ENCODE assay signal across 7 mouse cellular contexts in the genomic region with DNA sequence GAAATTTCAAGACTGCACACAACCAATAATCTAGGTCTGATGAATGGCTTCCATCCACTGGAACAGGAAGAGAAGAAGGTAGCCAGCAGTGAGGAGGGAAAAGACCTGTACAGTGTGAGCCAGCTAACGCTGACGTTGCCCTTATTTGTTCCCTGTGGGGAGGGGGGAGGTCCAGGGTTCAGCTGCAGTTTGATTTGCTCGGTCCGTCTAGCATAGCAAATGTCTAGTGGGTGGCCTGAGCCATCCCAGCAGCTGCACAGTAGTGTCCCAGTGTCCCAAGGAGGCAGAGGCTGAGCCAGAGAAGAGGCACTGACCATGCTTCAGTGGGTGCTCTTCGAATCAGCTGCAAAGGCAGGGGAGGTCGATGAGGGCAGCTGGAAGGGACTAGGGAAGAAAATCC.
DNase-seq lines count a peak whose midpoint lies in the region; ATAC-seq and TF ChIP-seq lines count a peak whose summit lies in the region.

No protein-coding gene starts in this region.

- TF ChIP-seq EP300 in stomach, postnatal 0 days (optimal IDR thresholded peaks at IDR 0.05): no peak

- no peaks in the 10 kb centered on the region for H3K9me3 ChIP-seq in stomach, embryonic 14.5 days (ENCODE audit: control insufficient read depth, low read depth, low read length)
- H3K9me3 ChIP-seq in stomach, postnatal 0 days (ENCODE audit: control insufficient read depth, low read length): no peaks in the 10 kb centered on the region
- H3K9me3 ChIP-seq in intestine, embryonic 15.5 days: no peaks in the 10 kb centered on the region
- no peaks in the 10 kb centered on the region for H3K9me3 ChIP-seq in liver, embryonic 16.5 days (replicated peaks; ENCODE audit: control insufficient read depth, low read length)

- no peak for DNase-seq in stomach, postnatal 0 days (ENCODE audit: low spot score)
- no peak for DNase-seq in gastrocnemius, postnatal 10 days
- DNase-seq in ovary, postnatal 36 days (ENCODE audit: low spot score): no peak

- H3K27me3 ChIP-seq in stomach, embryonic 14.5 days (ENCODE audit: control insufficient read depth, insufficient read depth, low read length): no peaks in the 10 kb centered on the region
- H3K27me3 ChIP-seq in stomach, postnatal 0 days (ENCODE audit: control insufficient read depth, insufficient read depth, low read length): no peaks in the 10 kb centered on the region
- 0 out of 2 replicates have a peak, but pooled peaks cover 3% of the 10 kb centered on the region for H3K27me3 ChIP-seq in intestine, embryonic 15.5 days (replicated peaks)
- H3K27me3 ChIP-seq in liver, embryonic 16.5 days (ENCODE audit: control insufficient read depth, insufficient read depth, low read depth, low read length): no peaks in the 10 kb centered on the region

- H3K4me2 ChIP-seq in stomach, embryonic 14.5 days (replicated peaks; ENCODE audit: low read depth, low read length): no peak overlapping the region
- H3K4me2 ChIP-seq in stomach, postnatal 0 days (replicated peaks; ENCODE audit: low read depth): no peak overlapping the region
- H3K4me2 ChIP-seq in intestine, embryonic 15.5 days (replicated peaks): no peak overlapping the region
- no peak overlapping the region for H3K4me2 ChIP-seq in liver, embryonic 16.5 days (ENCODE audit: low read depth, low read length)

- H3K9ac ChIP-seq in stomach, embryonic 14.5 days (replicated peaks; ENCODE audit: low read depth, low read length): no peak overlapping the region
- H3K9ac ChIP-seq in stomach, postnatal 0 days (ENCODE audit: low read length): no peak overlapping the region
- H3K9ac ChIP-seq in intestine, embryonic 15.5 days: no peak overlapping the region
- no peak overlapping the region for H3K9ac ChIP-seq in liver, embryonic 16.5 days (ENCODE audit: low read depth, low read length)

- TF ChIP-seq CTCF in stomach, postnatal 0 days (IDR thresholded peaks at IDR 0.05; ENCODE audit: low read depth): no peak

- 19% methylated on average over 6 of the region's 6 CpGs for WGBS in stomach, embryonic 14.5 days
- WGBS in stomach, postnatal 0 days: 23% methylated on average over 6 of the region's 6 CpGs
- WGBS in intestine, embryonic 15.5 days: 30% methylated on average over 6 of the region's 6 CpGs
- WGBS in liver, embryonic 16.5 days (ENCODE audit: insufficient replicate concordance): 37% methylated on average over 6 of the region's 6 CpGs

- peak; percentile 46; the same call in 1 of the 2 replicates for ATAC-seq in stomach, embryonic 14.5 days (ENCODE audit: insufficient number of reproducible peaks, insufficient read depth, low FRiP score, low read depth)
- ATAC-seq in stomach, postnatal 0 days (ENCODE audit: low FRiP score, low TSS enrichment): no peak
- ATAC-seq in intestine, embryonic 15.5 days: peak; percentile 53; the same call in 1 of the 2 replicates
- ATAC-seq in liver, embryonic 16.5 days (ENCODE audit: low read depth): peak; percentile 75
- ATAC-seq in megakaryocyte-erythroid progenitor cell, adult 5-6 weeks (replicated peaks; ENCODE audit: low FRiP score, low TSS enrichment, poor library complexity, severe bottlenecking): no peak

- H3K27ac ChIP-seq in stomach, embryonic 14.5 days (ENCODE audit: low read length): peak overlapping the region; percentile 58; the same call in 1 of the 2 replicates
- H3K27ac ChIP-seq in stomach, postnatal 0 days (replicated peaks): no peak overlapping the region
- H3K27ac ChIP-seq in intestine, embryonic 15.5 days: peak overlapping the region; percentile 44; the same call in 1 of the 2 replicates
- peak overlapping the region; percentile 73 for H3K27ac ChIP-seq in liver, embryonic 16.5 days (ENCODE audit: low read length)

- H3K4me1 ChIP-seq in stomach, embryonic 14.5 days (ENCODE audit: control insufficient read depth, insufficient read depth, low read length): peaks cover 9% of the 10 kb centered on the region; the same call in 1 of the 2 replicates
- no peaks in the 10 kb centered on the region for H3K4me1 ChIP-seq in stomach, postnatal 0 days (replicated peaks; ENCODE audit: control insufficient read depth, insufficient read depth)
- H3K4me1 ChIP-seq in intestine, embryonic 15.5 days (replicated peaks): 0 out of 2 replicates have a peak, but pooled peaks cover 4% of the 10 kb centered on the region
- no peaks in the 10 kb centered on the region; the same call in 1 of the 2 replicates for H3K4me1 ChIP-seq in liver, embryonic 16.5 days (ENCODE audit: control insufficient read depth, low read depth, low read length)

- H3K36me3 ChIP-seq in stomach, embryonic 14.5 days (ENCODE audit: control insufficient read depth, insufficient read depth, low read length): no peaks in the 10 kb centered on the region
- no peaks in the 10 kb centered on the region for H3K36me3 ChIP-seq in stomach, postnatal 0 days (ENCODE audit: control insufficient read depth, insufficient read depth, low read length)
- no peaks in the 10 kb centered on the region for H3K36me3 ChIP-seq in intestine, embryonic 15.5 days
- H3K36me3 ChIP-seq in liver, embryonic 16.5 days (ENCODE audit: control insufficient read depth, insufficient read depth): no peaks in the 10 kb centered on the region

- no peak overlapping the region for H3K4me3 ChIP-seq in stomach, embryonic 14.5 days (ENCODE audit: low read depth, low read length)
- H3K4me3 ChIP-seq in stomach, postnatal 0 days (ENCODE audit: low read depth, low read length): no peak overlapping the region
- H3K4me3 ChIP-seq in intestine, embryonic 15.5 days (replicated peaks): no peak overlapping the region
- H3K4me3 ChIP-seq in liver, embryonic 16.5 days (ENCODE audit: low read depth, low read length): no peak overlapping the region

Comparison
In these comparisons a context has a peak if more than half of its experiments do, and no peak if none do; other contexts are left out.
1. ATAC-seq: peak in stomach, embryonic 14.5 days (single experiment), intestine, embryonic 15.5 days (single experiment) and liver, embryonic 16.5 days (single experiment); none in stomach, postnatal 0 days (single experiment) and megakaryocyte-erythroid progenitor cell, adult 5-6 weeks (single experiment).